Comparison of ENCODE assay signal across 8 mouse cellular contexts in the genomic region with DNA sequence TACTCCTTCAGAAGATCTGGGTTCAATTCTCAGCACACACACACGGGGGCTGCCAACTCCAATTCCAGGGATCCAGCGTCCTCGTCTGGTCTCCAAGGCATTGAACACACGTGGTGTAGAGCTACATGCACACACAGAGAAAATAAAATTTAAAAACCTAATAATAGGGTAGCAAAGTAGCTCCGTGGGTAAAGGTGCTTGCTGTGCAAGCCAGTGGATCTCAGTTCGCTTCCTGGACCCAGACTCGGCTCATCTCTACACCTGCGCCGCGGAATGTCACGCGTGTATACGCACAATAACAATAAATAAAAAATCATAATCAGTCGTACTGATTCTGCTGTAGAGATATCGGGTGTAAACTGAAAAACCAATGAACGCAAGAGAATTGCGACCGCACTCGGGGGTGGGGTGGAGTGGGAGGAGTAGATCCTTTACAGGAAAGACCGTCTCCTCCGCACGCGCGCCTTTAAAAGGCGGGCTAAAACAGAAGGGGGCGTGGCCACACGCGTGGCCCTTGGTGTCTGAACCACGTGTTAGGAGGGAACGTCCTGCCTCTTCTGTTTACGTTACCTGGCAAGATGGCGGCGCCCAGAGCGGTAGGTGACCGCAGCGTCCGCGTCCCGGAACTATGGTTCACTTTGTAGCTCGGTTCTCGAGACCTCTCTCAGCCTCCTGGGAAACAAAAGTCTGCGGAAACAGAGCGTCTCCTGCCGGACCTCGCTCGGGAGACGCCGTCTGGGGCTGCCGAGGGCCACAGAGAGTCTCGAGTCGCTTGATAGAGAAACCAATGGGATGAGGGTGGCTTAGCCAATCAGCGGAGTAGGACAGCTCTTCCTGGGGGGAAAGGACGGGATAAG. TPM values are rescaled to one million over a fixed set of nuclear protein-coding genes. Genes with fewer than 3 reads are reported as not detected.
DNase-seq lines count a peak whose midpoint lies in the region; ATAC-seq and TF ChIP-seq lines count a peak whose summit lies in the region.

Dmac2 (plus strand) TSS at position 550 of the 857 bp plus-strand sequence.

- H3K4me2 ChIP-seq in embryonic facial prominence, embryonic 13.5 days = peak within 1 kb of the TSS; percentile 66
- H3K4me2 ChIP-seq in limb, embryonic 12.5 days = peak within 1 kb of the TSS; percentile 63
- H3K4me2 ChIP-seq in midbrain, embryonic 15.5 days = peak within 1 kb of the TSS; percentile 58

- no peak within 1 kb of the TSS for H3K27ac ChIP-seq in embryonic facial prominence, embryonic 13.5 days
- H3K27ac ChIP-seq in kidney, adult 2 months (ENCODE audit: insufficient read depth, low read depth, low read length) = peak within 1 kb of the TSS; percentile 73
- H3K27ac ChIP-seq in limb, embryonic 12.5 days = no peak within 1 kb of the TSS
- H3K27ac ChIP-seq in midbrain, embryonic 15.5 days = peak within 1 kb of the TSS; percentile 21; the same call in 1 of the 2 replicates
- peak within 1 kb of the TSS; percentile 85 for H3K27ac ChIP-seq in spleen, adult 2 months (ENCODE audit: insufficient read depth, low read length)

- H3K9ac ChIP-seq in embryonic facial prominence, embryonic 13.5 days = peak within 1 kb of the TSS; percentile 69
- peak within 1 kb of the TSS; percentile 56 for H3K9ac ChIP-seq in limb, embryonic 12.5 days (replicated peaks)
- peak within 1 kb of the TSS; percentile 25 for H3K9ac ChIP-seq in midbrain, embryonic 15.5 days

- DNase-seq in 3134 (ENCODE audit: extremely low read depth, insufficient read length, low spot score) = peak; percentile 87
- DNase-seq in adrenal gland, postnatal 36 days = peak; percentile 95
- peak; percentile 96 to 98 for DNase-seq in heart, adult 18-20 months
- peak; percentile 98 for DNase-seq in kidney, adult 2 months
- peak; percentile 92 to 96 for DNase-seq in spleen, adult 2 months (ENCODE audit: low read depth in 1 of 2, low spot score in 2 of 2)

- no peaks in the 10 kb centered on the region for H3K27me3 ChIP-seq in embryonic facial prominence, embryonic 13.5 days
- H3K27me3 ChIP-seq in kidney, adult 2 months (replicated peaks; ENCODE audit: control insufficient read depth, insufficient read depth, low read length) = no peaks in the 10 kb centered on the region
- no peaks in the 10 kb centered on the region for H3K27me3 ChIP-seq in limb, embryonic 12.5 days
- no peaks in the 10 kb centered on the region for H3K27me3 ChIP-seq in midbrain, embryonic 15.5 days (replicated peaks)
- H3K27me3 ChIP-seq in spleen, adult 2 months (ENCODE audit: control insufficient read depth, insufficient read depth, low read length) = no peaks in the 10 kb centered on the region

- peak; percentile 85 for ATAC-seq in embryonic facial prominence, embryonic 13.5 days (ENCODE audit: insufficient number of reproducible peaks, insufficient read depth, low FRiP score, low TSS enrichment, low read depth)
- peak; percentile 79 for ATAC-seq in limb, embryonic 12.5 days (ENCODE audit: insufficient number of reproducible peaks, insufficient read depth, low FRiP score, low TSS enrichment, low read depth)
- peak; percentile 97 for ATAC-seq in midbrain, embryonic 15.5 days (replicated peaks)

- 1% methylated on average over 53 of the region's 53 CpGs for WGBS in embryonic facial prominence, embryonic 13.5 days
- 1% methylated on average over 53 of the region's 53 CpGs for WGBS in kidney, adult 2 months
- 2% methylated on average over 53 of the region's 53 CpGs for WGBS in limb, embryonic 12.5 days
- WGBS in midbrain, embryonic 15.5 days = under 1% methylated on average over 53 of the region's 53 CpGs
- under 1% methylated on average over 53 of the region's 53 CpGs for WGBS in spleen, adult 2 months

- H3K9me3 ChIP-seq in embryonic facial prominence, embryonic 13.5 days = no peaks in the 10 kb centered on the region
- H3K9me3 ChIP-seq in limb, embryonic 12.5 days = no peaks in the 10 kb centered on the region
- H3K9me3 ChIP-seq in midbrain, embryonic 15.5 days = no peaks in the 10 kb centered on the region

- peak; percentile 40 for TF ChIP-seq POLR2A in kidney, adult 2 months (IDR thresholded peaks at IDR 0.05; ENCODE audit: low read depth, low read length)
- TF ChIP-seq POLR2A in spleen, adult 2 months (IDR thresholded peaks at IDR 0.05; ENCODE audit: low read depth, low read length) = peak; percentile 30; the same call in 1 of the 2 replicates

- H3K36me3 ChIP-seq in embryonic facial prominence, embryonic 13.5 days = peaks cover 33% of the 10 kb centered on the region
- H3K36me3 ChIP-seq in kidney, adult 2 months (ENCODE audit: control insufficient read depth, insufficient read depth, low read length) = no peaks in the 10 kb centered on the region
- H3K36me3 ChIP-seq in limb, embryonic 12.5 days = peaks cover 33% of the 10 kb centered on the region; the same call in 1 of the 2 replicates
- H3K36me3 ChIP-seq in midbrain, embryonic 15.5 days (replicated peaks) = 0 out of 2 replicates have a peak, but pooled peaks cover 2% of the 10 kb centered on the region
- H3K36me3 ChIP-seq in spleen, adult 2 months (ENCODE audit: control insufficient read depth, insufficient read depth, low read length) = peaks cover 17% of the 10 kb centered on the region

- H3K4me3 ChIP-seq in embryonic facial prominence, embryonic 13.5 days = peak within 1 kb of the TSS; percentile 57
- peak within 1 kb of the TSS; percentile 60 for H3K4me3 ChIP-seq in kidney, adult 2 months (ENCODE audit: insufficient read depth, low read depth, low read length)
- H3K4me3 ChIP-seq in limb, embryonic 12.5 days (replicated peaks) = peak within 1 kb of the TSS; percentile 65
- peak within 1 kb of the TSS; percentile 56 for H3K4me3 ChIP-seq in midbrain, embryonic 15.5 days
- peak within 1 kb of the TSS; percentile 76 for H3K4me3 ChIP-seq in spleen, adult 2 months (ENCODE audit: extremely low read depth, insufficient read depth, insufficient read length)

- H3K4me1 ChIP-seq in embryonic facial prominence, embryonic 13.5 days = peaks cover 8% of the 10 kb centered on the region
- peaks cover 12% of the 10 kb centered on the region; the same call in 1 of the 2 replicates for H3K4me1 ChIP-seq in kidney, adult 2 months (ENCODE audit: control insufficient read depth, insufficient read depth, low read length)
- H3K4me1 ChIP-seq in limb, embryonic 12.5 days (replicated peaks) = peaks cover 7% of the 10 kb centered on the region; the same call in 1 of the 2 replicates
- H3K4me1 ChIP-seq in midbrain, embryonic 15.5 days = peaks cover 8% of the 10 kb centered on the region
- peaks cover 4% of the 10 kb centered on the region; the same call in 1 of the 2 replicates for H3K4me1 ChIP-seq in spleen, adult 2 months (ENCODE audit: control insufficient read depth, insufficient read depth, insufficient read length)

- no peak for TF ChIP-seq CTCF in kidney, adult 2 months (conservative IDR thresholded peaks at IDR 0.05; ENCODE audit: insufficient read depth, insufficient read length, low read depth, low read length)
- TF ChIP-seq CTCF in spleen, adult 2 months (IDR thresholded peaks at IDR 0.05; ENCODE audit: extremely low read depth, insufficient read depth, insufficient read length, insufficient replicate concordance) = no peak

RNA-seq across cellular contexts. Expression of gene Dmac2, which starts in this region (rescaled TPM):
- 10 to 100 TPM; 22.1 to 25.3 TPM for total RNA-seq in adrenal gland, postnatal 36 days (2021)
- 36.3 and 37.9 TPM in 2 replicates for polyA plus RNA-seq in embryonic facial prominence, embryonic 13.5 days (2015; fragmentation: Nextera tagmentation; extraction: Ambion mirVana)
- total RNA-seq in heart, adult 18-20 months (2021) = 10 to 100 TPM; 56.2 to 58.8 TPM
- 114 and 134 TPM in 2 replicates for polyA plus RNA-seq in kidney, adult 2 months (2012; rRNA removed)
- polyA plus RNA-seq in limb, embryonic 12.5 days (2016; fragmentation: Nextera tagmentation; extraction: Ambion mirVana) = 34.8 and 37.8 TPM in 2 replicates
- 44.2 and 45.3 TPM in 2 replicates for polyA plus RNA-seq in midbrain, embryonic 15.5 days (2015; fragmentation: Nextera tagmentation; extraction: Ambion mirVana)
- polyA plus RNA-seq in spleen, adult 2 months (2012; rRNA removed) = 74.7 and 91.3 TPM in 2 replicates

Comparison
In these comparisons a context has a peak if more than half of its experiments do, and no peak if none do; other contexts are left out.
1. H3K27ac ChIP-seq: peak in kidney, adult 2 months (single experiment), midbrain, embryonic 15.5 days (single experiment) and spleen, adult 2 months (single experiment); none in embryonic facial prominence, embryonic 13.5 days (single experiment) and limb, embryonic 12.5 days (single experiment).
2. Peak in every context shown above with its lines, with median percentiles within 50 percentile points of each other: DNase-seq, ATAC-seq, H3K4me2 ChIP-seq, H3K4me3 ChIP-seq and H3K9ac ChIP-seq.